ENCODE assay signal across 10 mouse cellular contexts in genomic region chr11:97817379-97817778, GRCm38 (mm10). TPM values are rescaled to one million over a fixed set of nuclear protein-coding genes. Genes with fewer than 3 reads are reported as not detected.
A peak's percentile ranks its signal among the peaks of the same experiment; 100 is the strongest.
DNase-seq lines count a peak whose midpoint lies in the region; ATAC-seq lines count a peak whose summit lies in the region.
"Had no signal": no experiment of that assay in that cellular context is flagged by ENCODE, and none has a peak within 500 bp of the region (broad histone marks: within the 10 kb centered on the region; RNA-seq: fewer than 3 reads in every experiment).

No protein-coding gene starts in this region.

- WGBS in heart, embryonic 11.5 days (ENCODE audit: insufficient replicate concordance) = 32% methylated on average over 5 of the region's 5 CpGs
- WGBS in liver, embryonic 13.5 days (ENCODE audit: insufficient replicate concordance) = 5% methylated on average over 5 of the region's 5 CpGs

- no peak overlapping the region for H3K9ac ChIP-seq in heart, embryonic 11.5 days (ENCODE audit: low read depth, low read length)
- no peak overlapping the region for H3K9ac ChIP-seq in liver, embryonic 13.5 days
- H3K9ac ChIP-seq: forebrain, embryonic 15.5 days had no signal

- no peak for ATAC-seq in heart, embryonic 11.5 days (replicated peaks; ENCODE audit: insufficient number of reproducible peaks, low FRiP score, low TSS enrichment)
- peak; percentile 74 for ATAC-seq in liver, embryonic 13.5 days (ENCODE audit: low read depth)
- ATAC-seq: forebrain, embryonic 15.5 days had no signal

- H3K27ac ChIP-seq in heart, embryonic 11.5 days (ENCODE audit: low read depth, low read length) = peak overlapping the region; percentile 35; the same call in 1 of the 2 replicates
- H3K27ac ChIP-seq in liver, embryonic 13.5 days = peak overlapping the region; percentile 47; the same call in 1 of the 2 replicates

- no peak overlapping the region for H3K4me2 ChIP-seq in heart, embryonic 11.5 days
- H3K4me2 ChIP-seq in liver, embryonic 13.5 days = 0 out of 2 replicates have a peak overlapping the region, but pooled peaks have one; percentile 12
- H3K4me2 ChIP-seq: forebrain, embryonic 15.5 days had no signal

- no peaks in the 10 kb centered on the region for H3K36me3 ChIP-seq in heart, embryonic 11.5 days (ENCODE audit: control insufficient read depth, insufficient read depth, low read length)
- H3K36me3 ChIP-seq in liver, embryonic 13.5 days = peaks cover 30% of the 10 kb centered on the region

- no peak overlapping the region for H3K4me3 ChIP-seq in heart, embryonic 11.5 days (ENCODE audit: low read depth, low read length)
- no peak overlapping the region for H3K4me3 ChIP-seq in liver, embryonic 13.5 days (replicated peaks)
- H3K4me3 ChIP-seq: forebrain, embryonic 15.5 days had no signal

- H3K9me3 ChIP-seq in heart, embryonic 11.5 days (replicated peaks; ENCODE audit: control insufficient read depth, low read length) = no peaks in the 10 kb centered on the region
- no peaks in the 10 kb centered on the region for H3K9me3 ChIP-seq in liver, embryonic 13.5 days (replicated peaks)
- H3K9me3 ChIP-seq: forebrain, embryonic 15.5 days had no signal

- DNase-seq in heart, adult 8-10 months (ENCODE audit: low spot score) = no peak
- DNase-seq in NIH3T3 (ENCODE audit: low read depth) = peak; percentile 18
- DNase-seq in heart, postnatal 4 days = peak; percentile 60
- DNase-seq in liver, embryonic 13.5 days = peak; percentile 40
- no peak for DNase-seq in testis, postnatal 14 days (ENCODE audit: low spot score)
- no peak for DNase-seq in layer of hippocampus, adult 11-12 months (ENCODE audit: low spot score)
- no peak for DNase-seq in layer of hippocampus, postnatal 14 days (ENCODE audit: low spot score in 2 of 2)
- DNase-seq: thymus, postnatal 25 days had no signal

- H3K4me1 ChIP-seq in heart, embryonic 11.5 days (ENCODE audit: control insufficient read depth, insufficient read depth, low read length) = peaks cover 58% of the 10 kb centered on the region
- H3K4me1 ChIP-seq in liver, embryonic 13.5 days (replicated peaks) = peaks cover 97% of the 10 kb centered on the region

- no peaks in the 10 kb centered on the region for H3K27me3 ChIP-seq in heart, embryonic 11.5 days (ENCODE audit: control insufficient read depth, insufficient read depth, low read length)
- no peaks in the 10 kb centered on the region for H3K27me3 ChIP-seq in liver, embryonic 13.5 days
- H3K27me3 ChIP-seq: forebrain, embryonic 15.5 days had no signal

RNA-seq across cellular contexts. Expression of gene Lasp1, which starts 18.6 kb away (rescaled TPM):
- polyA plus RNA-seq in heart, embryonic 11.5 days (2014; fragmentation: Nextera tagmentation; extraction: Ambion mirVana) = 30.0 and 37.5 TPM in 2 replicates
- total RNA-seq in heart, adult 8-10 months (2022) = 10 to 100 TPM; 20.1 to 32.0 (median 25.8) TPM
- 10 to 100 TPM; 73.3 to 74.4 TPM for total RNA-seq in heart, postnatal 4 days (2021)
- 27.5 and 31.2 TPM in 2 replicates for polyA plus RNA-seq in liver, embryonic 13.5 days (2015; fragmentation: Nextera tagmentation; extraction: Ambion mirVana)
- total RNA-seq in layer of hippocampus, postnatal 14 days (2021) = 100 to 1,000 TPM; 114 to 123 TPM

RNA-seq across cellular contexts. Expression of gene B230217C12Rik, which starts 23.2 kb away (rescaled TPM):
- polyA plus RNA-seq in heart, embryonic 11.5 days (2014; fragmentation: Nextera tagmentation; extraction: Ambion mirVana) = 8.2 and 8.3 TPM in 2 replicates
- 1 to 10 TPM in 1 of 4 experiments, under 1 TPM in 3; 0.22 to 1.7 (median 0.51) TPM for total RNA-seq in heart, adult 8-10 months (2022)
- total RNA-seq in heart, postnatal 4 days (2021) = under 1 TPM; 0.77 to 0.79 TPM
- 0.85 and 1.3 TPM in 2 replicates for polyA plus RNA-seq in liver, embryonic 13.5 days (2015; fragmentation: Nextera tagmentation; extraction: Ambion mirVana)
- 10 to 100 TPM; 44.2 to 49.6 TPM for total RNA-seq in layer of hippocampus, postnatal 14 days (2021)

RNA-seq across cellular contexts. Expression of gene Rpl23, which starts 35.1 kb away (rescaled TPM):
- 461 and 517 TPM in 2 replicates for polyA plus RNA-seq in heart, embryonic 11.5 days (2014; fragmentation: Nextera tagmentation; extraction: Ambion mirVana)
- 100 to 1,000 TPM; 425 to 610 (median 521) TPM for total RNA-seq in heart, adult 8-10 months (2022)
- 100 to 1,000 TPM; 738 to 764 TPM for total RNA-seq in heart, postnatal 4 days (2021)
- polyA plus RNA-seq in liver, embryonic 13.5 days (2015; fragmentation: Nextera tagmentation; extraction: Ambion mirVana) = 436 and 468 TPM in 2 replicates
- 100 to 1,000 TPM; 372 to 419 TPM for total RNA-seq in layer of hippocampus, postnatal 14 days (2021)

RNA-seq across cellular contexts. Expression of gene 1700001P01Rik, which starts 41.7 kb away (rescaled TPM):
- 0.38 TPM in 1 of 2 replicates, not detected in the other for polyA plus RNA-seq in heart, embryonic 11.5 days (2014; fragmentation: Nextera tagmentation; extraction: Ambion mirVana)
- total RNA-seq in heart, adult 8-10 months (2022) = not detected
- total RNA-seq in heart, postnatal 4 days (2021) = under 1 TPM in 1 of 2 experiments, not detected in 1; 0.45 TPM
- polyA plus RNA-seq in liver, embryonic 13.5 days (2015; fragmentation: Nextera tagmentation; extraction: Ambion mirVana) = 0.19 and 0.22 TPM in 2 replicates
- total RNA-seq in layer of hippocampus, postnatal 14 days (2021) = 1 to 10 TPM in 1 of 2 experiments, under 1 TPM in 1; 0.58 to 2.0 TPM

RNA-seq across cellular contexts. Expression of gene Cwc25, which starts 51.0 kb away (rescaled TPM):
- polyA plus RNA-seq in heart, embryonic 11.5 days (2014; fragmentation: Nextera tagmentation; extraction: Ambion mirVana) = 9.2 and 9.9 TPM in 2 replicates
- total RNA-seq in heart, adult 8-10 months (2022) = 1 to 10 TPM; 6.1 to 7.1 (median 6.3) TPM
- total RNA-seq in heart, postnatal 4 days (2021) = 10 to 100 TPM; 10.8 to 11.7 TPM
- polyA plus RNA-seq in liver, embryonic 13.5 days (2015; fragmentation: Nextera tagmentation; extraction: Ambion mirVana) = 7.0 and 7.7 TPM in 2 replicates
- 10 to 100 TPM; 21.3 to 21.4 TPM for total RNA-seq in layer of hippocampus, postnatal 14 days (2021)

Comparison
In these comparisons a context has a peak if more than half of its experiments do, and no peak if none do; other contexts are left out.
1. DNase-seq: peak in NIH3T3 (single experiment), heart, postnatal 4 days (single experiment) and liver, embryonic 13.5 days (single experiment); none in heart, adult 8-10 months (single experiment), testis, postnatal 14 days (single experiment), layer of hippocampus, adult 11-12 months (single experiment) and layer of hippocampus, postnatal 14 days (0 of 2).
2. RNA of gene B230217C12Rik, which starts 23.2 kb away (total RNA-seq): 44.2 to 49.6 TPM in layer of hippocampus, postnatal 14 days; 0.77 to 0.79 TPM in heart, postnatal 4 days and 0.22 to 1.7 TPM in heart, adult 8-10 months; every median in the first group is over 10 times any median in the second.